Mouse (Mus musculus): Measurements from ENCODE around the gene Maml2.

Gene Maml2

DNA sequence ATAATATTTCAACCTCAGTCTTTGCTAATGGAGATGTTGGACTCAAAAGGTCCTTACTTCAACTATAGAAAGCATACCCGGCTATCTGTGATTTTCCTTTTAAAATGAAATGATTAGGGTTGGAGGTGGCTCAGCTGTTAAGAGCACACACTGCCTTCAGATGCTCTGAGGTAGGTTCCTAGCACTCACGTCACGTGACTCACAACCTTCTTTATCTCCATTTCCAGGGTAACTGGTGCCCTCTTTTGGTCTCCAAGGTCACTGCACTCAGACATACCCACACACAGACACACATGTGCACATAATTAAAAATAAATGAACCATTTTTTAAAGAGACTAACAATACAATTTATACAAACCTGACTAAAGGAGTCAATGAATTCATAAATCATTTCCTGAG, 275.1 kb downstream of the Maml2 start:
- no peak for DNase-seq (ENCODE audit: low spot score)

DNA sequence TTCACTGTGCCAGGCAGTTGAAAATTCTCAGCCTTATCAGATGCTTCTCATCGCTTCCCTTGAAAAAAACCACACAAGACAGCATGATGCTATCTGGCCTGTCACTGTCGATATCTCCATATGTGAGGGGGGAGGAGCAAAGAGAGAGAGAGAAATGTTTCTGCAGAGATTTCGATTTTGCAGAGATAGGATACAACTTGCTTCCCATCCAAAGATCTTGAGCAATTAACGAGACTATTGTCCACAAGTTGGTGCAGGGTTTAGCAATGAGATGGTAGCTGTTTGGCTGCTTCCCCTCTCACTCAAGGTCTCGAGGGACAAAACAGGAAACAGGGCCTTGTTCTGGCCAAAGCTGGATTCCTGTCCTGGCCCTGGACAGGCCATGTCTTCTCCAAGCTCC, 276.3 kb downstream of the Maml2 start:
- DNase-seq (ENCODE audit: low spot score), result no peak

DNA sequence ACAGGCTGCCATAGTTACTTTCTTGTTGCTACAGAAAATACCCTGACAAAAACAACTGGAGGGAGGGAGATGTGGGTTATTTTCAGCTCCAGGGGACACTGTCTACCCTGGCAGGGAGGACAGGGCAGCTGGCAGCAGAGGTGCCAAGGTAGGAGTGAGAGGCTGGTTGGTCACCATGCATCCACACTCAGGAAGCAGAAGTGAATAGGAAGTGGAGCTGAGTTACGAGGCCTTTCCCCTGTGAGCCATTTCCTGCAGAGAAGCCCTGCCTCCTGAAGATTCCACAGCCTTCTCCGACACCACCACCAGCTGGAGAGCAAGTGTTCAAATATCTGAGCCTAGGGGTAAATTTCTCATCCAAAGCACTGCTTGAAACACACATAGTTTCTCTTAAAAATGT, 277.2 kb downstream of the Maml2 start:
- DNase-seq (ENCODE audit: low spot score), result no peak

DNA sequence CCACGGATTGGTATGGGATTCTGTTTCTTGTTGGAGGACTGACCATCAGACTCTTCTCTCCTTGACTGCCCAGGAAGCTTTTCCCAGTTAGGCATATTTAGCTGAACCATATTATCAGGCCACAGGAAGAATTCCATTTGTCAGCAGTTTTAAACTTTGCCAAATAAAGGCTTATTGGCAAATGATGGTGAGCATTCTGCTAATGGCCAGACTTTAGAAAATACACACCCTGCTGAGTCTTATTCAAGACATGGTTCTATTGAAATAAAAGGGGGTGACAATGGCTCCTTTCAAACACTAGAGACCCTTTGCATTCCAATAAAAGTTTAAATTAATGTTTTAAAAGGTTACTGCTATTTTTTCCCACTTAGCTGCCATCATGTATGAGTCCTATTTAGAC, 279.4 kb downstream of the Maml2 start:
- no peak for DNase-seq (ENCODE audit: low spot score)

DNA sequence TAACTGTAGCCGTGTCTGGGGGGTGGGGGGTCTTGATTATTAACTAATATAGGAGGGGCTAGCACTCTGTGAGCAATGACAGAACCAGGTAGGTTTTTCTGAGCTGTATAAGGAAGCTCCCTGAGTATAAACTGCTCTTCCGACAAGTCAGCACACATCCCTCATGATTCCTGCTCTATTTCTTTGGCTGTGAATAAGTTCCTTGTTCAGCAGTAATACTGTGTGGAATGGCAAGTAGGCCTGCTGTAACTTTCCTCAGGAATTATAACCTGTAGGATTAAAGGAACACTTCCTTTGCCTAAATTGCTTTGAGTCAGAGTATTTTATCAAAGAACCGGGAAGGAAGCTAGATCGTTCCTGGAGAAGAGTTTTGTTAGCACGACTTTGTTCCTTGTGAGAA, 283.4 kb downstream of the Maml2 start:
- no peak for DNase-seq (ENCODE audit: low spot score)

DNA sequence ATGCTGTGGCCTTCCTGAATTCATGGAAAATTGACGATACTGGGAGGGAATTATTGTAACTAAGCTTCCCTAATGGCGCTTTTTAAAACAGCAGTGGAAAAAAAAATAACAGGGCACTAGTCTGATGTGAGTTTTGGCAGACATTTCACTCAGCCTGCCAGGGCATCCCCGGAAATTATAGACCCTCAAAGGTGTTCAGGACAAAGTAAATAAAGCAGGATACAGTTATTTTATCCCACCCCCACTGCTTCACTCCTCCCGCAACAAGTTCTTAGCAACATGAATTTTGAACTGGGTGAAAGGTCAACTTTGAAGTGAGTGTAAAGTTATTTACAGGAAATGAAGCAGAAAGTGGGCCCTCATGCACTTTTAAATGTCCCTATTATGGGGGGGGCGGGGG, 286.2 kb downstream of the Maml2 start:
- DNase-seq (ENCODE audit: low spot score), result no peak

DNA sequence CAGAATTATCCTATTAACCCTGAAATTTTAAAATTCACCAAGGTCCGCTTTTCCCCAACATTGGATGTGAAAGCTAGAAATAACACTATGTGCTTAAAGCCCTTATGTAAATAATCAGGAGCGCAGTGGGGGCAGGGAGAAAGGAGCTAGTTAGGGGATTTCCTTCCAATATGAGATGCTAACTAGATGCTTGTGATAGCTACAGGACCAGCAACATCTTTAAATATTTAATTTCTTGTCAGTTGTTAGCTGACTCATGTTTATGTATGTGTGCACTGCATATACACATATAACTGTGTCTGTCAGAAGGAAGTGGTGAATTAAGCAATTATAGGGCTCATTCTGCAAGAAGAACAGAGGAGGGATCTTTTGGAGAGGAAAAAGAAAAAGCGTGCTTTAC, 286.7 kb downstream of the Maml2 start:
- DNase-seq (ENCODE audit: low spot score), result no peak

DNA sequence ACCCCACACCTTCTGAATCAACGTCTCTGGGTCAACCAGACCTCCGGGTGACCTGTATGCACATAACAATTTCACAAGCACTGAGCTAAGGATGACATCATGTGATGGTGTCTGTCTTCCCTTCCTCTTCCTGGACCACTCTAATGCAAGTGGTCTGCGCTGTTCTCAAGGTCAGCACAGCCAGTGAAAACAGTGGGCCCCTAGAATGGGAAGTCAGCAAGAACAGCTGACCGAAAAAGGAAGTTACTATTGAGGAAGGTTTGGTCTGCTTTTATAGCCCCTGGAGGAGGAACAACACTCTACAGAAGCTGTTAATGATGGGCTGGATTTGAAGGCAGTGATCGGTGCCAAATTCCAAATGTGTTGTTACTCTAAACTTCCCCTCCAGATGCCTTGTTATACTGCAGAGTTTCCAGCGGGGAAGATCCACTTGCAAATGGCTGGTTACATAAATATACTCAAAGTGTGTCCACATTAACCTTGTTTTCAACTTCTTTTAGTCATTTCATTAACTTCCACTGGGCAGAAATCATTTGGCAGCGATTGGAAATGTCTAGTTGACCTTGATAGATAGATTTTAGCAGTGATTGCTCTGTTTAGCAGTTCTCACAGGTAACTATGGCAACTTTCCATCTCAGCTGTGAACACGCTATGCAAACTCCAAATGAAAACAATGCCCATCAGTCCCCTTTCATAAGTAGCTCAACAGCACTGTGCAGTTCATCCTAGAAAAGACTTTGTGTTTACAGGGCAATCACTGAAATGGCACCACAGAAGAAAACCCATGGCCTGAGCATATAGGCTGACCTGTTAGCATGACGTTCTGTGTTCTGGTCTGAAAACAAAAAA, 289.6 kb downstream of the Maml2 start:
- no peak for DNase-seq (ENCODE audit: low spot score)

DNA sequence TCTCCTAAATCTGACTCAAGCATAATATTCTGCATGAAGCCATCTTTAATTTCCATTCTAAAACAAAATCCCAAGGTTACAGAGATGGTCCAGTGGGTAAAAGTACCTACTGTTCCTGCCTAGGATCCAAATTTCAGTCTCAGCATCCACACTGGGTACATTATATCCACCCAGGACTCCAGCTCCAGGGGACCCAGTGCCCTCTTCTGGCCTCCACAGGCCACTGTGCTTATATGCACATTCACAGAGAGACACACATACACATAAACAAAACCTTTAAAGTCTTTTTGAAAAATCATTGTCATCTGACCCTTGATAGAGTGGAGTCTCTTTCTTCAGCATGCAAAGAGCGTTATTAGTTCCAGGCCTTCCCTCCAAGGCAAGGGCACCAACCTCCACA, 291.0 kb downstream of the Maml2 start:
- no peak for DNase-seq (ENCODE audit: low spot score)

DNA sequence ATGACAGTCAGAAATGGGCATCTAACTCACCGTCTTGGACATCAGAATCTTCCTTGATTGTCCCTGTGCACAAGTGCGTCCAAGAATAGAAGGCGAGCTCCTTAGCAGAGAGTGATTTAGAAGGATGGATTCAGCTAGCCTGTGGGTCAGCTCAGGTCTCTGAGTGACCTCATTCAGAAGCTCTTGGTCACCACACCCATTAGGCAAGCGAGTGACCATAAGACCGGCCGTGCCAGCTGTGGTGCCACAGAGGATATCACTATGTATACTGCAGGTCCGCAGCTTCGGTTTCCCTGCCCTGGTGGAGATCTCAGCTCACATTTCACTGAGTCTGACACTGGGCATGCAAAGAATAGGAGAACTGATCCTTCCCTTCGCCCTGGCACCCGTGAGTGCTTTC, 294.9 kb downstream of the Maml2 start:
- DNase-seq (ENCODE audit: low spot score), result no peak

DNA sequence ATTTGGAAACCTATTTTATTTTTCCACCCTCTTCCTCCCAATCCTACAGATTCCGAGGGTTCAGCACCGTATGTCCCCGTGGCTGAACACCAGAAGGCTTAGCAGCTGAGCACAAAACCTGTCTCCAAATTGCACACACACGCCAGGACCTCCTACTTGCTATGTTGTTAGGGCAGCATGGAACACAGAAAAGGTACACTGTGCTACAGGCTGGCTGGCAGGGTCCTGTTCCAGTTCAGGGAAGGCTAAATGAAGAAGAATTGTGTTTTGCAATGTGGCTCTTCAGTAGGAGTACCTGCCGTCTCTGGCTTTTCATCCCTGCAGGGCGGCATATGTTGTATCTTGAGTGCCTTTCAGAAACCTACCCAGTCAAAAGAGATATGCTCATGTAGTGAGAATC, 300.0 kb downstream of the Maml2 start:
- no peak for DNase-seq (ENCODE audit: low spot score)

DNA sequence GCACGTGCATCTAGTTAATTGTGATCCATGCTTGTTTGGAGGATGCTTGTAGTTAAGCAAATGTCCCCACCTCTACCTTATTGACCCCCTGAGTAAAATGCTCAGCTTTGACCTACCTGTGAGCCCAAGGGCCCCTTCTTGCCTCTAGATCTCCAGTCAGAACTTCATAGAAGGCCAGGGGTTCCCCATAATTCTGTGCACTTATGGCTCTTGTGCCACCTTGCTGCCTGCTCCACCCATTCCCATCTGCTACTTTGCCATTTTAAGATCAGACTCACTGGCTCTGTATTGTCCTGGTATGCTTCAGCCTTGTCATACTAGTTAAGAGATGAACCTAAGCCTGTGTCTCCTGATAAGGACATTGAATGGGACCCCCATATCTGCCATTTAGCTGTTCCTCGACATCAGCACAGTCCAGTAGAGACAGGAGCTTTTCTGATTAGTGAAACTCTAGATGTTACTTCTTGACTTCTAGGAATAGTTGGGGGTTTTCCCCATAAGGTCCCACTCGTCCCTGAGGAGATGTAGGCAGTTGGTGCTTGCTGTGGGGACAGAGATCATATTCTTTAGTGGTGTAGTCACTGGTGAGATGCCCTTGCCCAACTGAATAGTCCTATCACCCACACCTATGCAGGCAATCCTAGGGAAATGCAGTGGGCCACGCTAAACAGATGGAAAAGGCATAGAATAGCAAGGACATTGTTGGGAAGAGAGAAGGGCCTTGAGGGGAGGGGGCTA, 301.0 kb downstream of the Maml2 start:
- DNase-seq (ENCODE audit: low spot score), result no peak

DNA sequence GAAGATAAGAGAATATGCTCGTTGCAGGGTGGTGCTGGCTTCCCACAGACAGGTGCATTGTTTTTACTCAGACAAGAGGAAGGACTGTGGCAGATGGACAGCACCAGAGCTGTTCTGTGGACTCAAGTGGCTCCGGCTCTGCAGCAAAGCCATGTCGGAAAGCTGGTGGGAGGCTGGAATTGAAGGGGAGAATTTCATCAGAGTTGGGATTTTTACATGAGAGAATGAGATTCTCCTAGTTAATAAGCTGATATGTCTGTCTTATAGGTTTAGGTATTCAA, 301.5 kb downstream of the Maml2 start:
- DNase-seq (ENCODE audit: low spot score), result no peak

DNA sequence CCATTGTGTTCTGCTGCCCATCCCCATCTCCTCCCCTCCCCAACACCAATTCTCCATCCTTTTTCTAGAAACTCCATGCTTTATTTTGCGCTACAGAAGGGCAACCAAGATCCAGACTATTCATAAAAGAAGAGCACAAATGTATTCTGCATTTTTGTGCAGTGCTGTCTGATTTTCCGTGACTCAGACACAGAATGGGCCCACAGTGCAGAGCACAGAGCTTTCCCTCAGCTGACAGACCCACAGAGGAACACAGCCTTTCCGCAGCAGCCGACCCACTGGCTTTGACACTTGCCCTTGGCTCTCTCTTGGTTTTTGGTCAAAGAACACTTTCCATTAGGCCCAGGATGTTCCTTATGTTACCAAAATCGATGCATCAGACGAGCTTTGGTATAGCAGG, 302.0 kb downstream of the Maml2 start:
- DNase-seq (ENCODE audit: low spot score), result no peak

DNA sequence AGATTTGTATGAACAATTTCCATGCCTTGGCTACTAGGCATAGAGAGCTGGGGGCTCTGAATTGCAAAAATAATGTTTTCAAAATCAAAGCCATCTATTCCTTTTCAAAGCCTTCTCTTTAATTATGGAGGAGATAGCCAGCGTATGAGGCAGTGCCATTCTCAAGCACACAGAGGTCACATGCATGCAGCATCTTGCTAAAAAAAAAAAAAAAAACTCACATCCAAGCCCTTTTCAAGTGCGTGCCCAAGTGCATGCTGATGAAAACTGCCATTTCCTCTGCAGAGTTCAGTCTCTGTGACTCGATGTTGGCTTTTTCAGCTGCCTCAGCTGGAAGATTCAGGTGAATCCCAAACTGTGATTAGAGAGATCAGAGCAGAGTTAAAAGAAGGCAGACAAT, 304.0 kb downstream of the Maml2 start:
- no peak for DNase-seq (ENCODE audit: low spot score)

DNA sequence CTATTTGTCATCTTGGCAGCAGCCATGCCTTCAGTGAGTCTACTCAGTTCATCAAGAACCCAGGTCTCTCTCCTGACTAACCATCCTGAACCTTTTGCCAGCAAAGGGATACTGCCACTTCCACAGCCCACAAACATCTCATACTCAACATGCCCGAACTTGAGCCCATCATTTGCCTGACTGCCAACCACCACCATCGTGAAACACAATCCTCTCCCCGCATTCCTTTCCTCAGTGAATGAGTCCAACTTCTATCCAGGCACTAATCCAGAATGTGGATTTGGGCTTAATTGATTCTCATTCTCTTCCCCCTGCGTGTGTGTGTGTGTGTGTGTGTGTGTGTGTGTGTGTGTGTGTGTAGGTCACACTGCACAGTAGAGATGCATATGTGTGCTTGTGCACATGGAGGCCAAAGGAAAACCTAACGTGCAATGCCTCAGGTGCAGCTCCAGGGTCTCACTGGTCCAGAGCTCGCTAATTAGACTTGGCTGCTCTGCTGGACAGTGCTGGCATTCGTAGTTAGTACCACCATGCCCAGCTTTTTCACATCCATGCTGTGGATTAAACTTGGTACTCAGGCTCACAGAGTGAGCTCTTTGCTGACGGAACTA, 305.9 kb downstream of the Maml2 start:
- no peak for DNase-seq (ENCODE audit: low spot score)

DNA sequence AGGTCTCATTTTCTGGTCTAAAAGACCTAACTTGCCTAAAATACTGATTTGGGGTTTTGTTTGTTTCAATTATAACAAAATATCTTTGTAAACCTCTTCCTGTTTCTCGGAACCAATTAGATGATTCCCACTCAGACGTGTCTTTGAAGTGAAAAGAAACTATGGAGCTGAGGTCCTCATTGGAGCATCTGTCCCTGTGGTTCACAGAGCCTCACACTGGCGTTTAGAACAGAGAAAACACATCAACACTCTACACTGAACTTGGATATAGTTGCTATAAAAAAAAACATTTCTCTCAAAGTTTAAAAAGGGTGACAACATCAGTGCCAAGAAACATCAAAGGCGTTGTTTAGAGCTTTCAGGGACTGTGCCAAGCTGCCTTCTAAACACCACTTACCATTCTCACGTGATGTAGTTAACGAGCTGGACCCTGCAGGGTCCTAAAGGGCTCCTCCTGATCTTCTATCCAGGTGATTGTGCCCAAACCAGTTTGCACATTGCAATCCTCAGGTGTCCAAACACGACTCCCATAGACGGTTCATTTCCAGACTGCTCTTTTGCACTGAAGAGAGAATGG, 309.9 kb downstream of the Maml2 start:
- DNase-seq (ENCODE audit: low spot score), result no peak

DNA sequence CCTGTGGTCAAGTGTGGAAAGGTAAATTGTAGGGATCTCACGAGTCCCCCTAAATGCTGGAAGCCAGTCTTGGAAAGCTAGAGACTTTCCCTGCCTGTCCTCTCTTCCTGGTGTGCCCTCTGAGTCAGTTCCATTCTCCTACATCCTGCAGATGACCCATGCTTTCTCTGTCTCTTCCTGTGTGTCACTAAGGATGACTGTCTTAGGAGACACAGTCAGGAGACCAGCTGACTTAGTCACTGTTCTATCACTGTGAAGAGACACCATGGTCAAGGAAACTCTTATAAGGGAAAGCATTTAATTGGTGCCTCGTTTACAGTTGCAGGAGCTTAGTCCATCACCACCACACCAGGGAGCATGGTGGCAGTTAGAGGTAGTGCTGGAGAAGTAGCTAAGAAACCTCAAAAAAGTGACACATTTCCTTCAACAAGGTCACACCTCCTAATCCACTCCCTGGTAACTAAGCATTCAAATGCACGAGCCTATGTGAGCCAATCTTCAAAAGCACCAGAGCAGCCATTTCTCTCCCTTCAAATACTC, 310.8 kb downstream of the Maml2 start:
- DNase-seq (ENCODE audit: low spot score), result no peak

DNA sequence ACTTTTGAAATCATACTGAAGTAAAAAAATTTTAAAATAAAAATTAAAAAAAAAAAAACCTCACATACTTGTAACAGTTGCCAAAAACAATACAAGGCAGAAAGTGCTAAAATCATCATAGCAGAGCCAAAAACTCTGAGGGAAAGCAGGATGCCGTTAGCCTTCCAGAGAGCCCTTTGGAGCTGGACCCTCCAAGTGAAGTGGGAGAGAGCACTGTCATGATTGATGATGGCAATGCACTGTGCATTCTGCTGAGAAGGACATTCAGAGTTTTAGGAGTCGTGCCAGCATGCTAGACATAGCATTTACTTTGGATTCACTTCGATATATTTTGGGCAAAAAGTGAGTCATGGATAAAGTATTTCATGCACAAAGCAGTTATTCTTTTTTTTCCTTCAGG, 313.8 kb downstream of the Maml2 start:
- DNase-seq (ENCODE audit: low spot score), result no peak

DNA sequence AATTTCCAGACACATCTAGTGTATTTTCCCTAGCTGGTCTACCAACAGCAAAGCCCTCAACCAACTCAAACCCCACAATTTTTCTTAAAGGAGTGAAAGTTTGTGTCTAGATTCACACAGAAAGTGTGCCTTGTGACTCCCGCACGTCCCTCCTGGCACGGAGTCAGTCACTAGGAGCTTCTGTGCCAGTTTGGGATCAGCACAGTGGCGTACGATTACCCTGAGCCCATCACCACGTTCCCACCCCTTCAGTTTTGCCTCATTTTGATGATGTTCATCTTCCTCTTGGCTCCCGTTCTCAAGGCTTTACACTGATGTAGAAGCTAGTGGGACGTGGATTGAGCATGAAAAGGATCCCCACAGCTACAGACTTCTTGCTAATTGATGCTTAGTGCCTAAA, 314.6 kb downstream of the Maml2 start:
- DNase-seq (ENCODE audit: low spot score), result no peak

DNA sequence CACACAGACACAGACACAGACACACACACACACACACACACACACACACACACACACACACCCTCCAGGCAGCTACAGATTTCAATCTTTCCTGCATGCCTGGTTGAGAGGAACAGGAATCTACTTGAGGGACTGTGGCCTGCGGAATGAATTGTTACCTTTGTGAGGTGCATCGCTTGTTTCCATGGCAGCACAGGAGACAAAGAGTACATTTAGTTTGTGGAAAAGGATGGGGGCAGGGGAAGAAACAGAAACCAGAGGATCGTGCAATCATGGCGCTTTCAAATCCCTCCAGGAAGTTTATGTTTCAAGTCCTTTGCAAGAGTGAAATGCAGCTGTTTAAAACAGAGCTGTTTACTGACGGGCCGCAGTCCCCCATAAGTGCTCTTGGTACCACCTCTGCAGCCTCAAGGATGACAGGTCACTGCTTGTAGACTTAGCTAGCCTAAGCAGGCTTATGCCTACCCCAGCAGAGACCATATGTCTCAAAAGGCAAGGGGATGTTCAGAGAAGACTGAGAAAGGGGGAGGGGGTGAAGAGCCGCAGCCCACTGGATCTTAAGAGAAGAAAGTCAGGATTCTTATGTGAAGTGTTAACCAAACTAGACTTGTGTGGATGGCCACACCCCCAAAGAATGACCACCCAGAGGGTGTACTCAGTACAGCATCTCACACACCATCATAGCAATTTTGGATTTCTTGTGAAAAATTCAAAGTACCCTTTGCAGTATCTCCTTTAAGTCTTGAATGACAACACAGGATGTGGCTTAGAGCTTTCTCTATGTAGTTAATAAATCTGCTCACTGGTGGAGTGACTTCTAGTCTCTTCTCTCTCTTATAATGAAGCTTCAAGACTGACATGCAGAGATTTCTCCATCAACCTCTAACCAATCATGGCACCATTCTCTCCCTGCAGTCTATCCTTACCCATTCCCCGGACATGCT, 315.8 kb downstream of the Maml2 start:
- DNase-seq (ENCODE audit: low spot score), result no peak
